Mouse (Mus musculus) kidney, adult 9 months (tissue): ENCODE data around the gene Ccdc170.
"Not testable (repeated sequence)": the region's sequence is repeated elsewhere in the genome, so short reads cannot be mapped to it uniquely, and the experiment has no call there.

Source experiments
- DNase-seq: peaks from one replicate; pipeline ENCODE4 v3.0.0; 2022

Ccdc170 gene

DNA sequence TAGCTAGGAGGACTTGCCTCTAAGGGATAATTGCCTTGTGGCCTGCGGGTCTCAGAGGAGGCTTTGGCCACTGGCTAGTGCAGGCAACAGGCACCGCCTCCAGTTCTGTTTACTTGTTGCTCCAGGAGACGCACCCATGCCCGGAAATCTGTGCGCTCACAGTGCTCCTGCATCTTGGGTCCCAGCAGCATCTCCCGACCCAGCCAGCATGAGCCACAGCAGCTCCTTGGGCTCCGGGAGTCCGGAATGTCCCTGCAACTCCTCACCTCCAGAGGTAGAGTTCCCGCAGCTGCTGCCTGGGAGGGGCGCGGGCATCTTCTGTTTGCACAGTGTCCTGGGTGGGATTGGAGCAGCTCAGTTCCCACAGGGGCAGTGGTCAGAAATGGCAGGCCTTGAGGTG lies at the start of gene Ccdc170:
TSS of gene Ccdc170 (plus strand) at position 148 of the 400 bp plus-strand sequence.
- DNase-seq: no peak

DNA sequence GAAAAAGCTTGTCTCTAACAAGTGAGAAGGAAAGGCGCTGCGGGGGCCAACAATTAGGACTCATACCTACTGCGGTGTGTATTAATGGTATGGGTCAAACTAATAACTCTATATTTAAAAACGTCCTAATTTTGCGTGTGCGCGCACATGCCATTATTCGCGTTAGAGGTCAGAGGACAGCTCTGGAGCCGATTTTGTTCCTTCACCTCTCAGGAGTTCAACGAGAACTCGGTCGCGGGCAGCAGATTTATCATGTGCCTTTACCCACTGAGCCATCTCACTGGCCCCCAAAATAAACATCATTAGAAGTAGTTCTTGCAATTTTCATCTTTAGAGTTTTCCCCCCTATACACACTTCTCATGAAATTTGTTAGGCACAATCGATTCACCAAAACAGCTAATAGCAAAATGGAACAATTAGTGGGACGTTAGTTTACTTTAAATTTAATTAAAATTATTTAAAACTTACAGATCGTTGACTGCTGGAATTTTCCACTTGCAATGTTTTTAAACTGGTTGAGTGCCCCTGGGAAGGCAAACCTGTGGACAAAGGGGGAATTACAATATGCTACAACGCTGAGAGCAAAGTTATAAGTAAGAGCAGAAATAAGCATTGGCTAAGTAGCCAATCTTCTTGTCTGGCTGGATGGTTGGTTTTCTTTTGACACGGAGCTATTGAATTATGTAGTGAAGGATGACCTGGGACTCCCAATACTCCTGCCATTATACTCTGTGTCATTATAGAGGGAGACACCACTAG lies 49.1 kb upstream of the Ccdc170 start:
- DNase-seq: peak; percentile 44

DNA sequence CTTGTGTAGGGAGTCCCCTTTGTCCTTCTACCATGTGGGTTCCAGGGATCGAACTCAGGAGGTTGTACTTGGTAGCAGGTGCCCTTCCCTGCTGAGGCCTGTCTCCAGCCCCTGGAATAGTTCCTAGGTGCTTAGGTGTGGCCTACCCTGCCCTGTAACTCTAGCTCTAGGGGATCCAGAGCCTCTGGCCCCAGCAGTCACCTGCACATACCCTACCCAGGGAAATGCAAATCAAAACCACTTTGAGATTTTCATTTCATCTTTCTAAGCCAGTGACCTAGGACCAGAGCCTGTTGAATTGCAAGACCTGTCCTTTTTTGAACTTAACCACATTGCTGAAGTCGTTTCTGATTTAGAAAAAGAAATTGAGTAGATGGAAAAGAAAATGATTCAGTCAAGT lies 48.4 kb upstream of the Ccdc170 start:
- not testable (repeated sequence) for DNase-seq

DNA sequence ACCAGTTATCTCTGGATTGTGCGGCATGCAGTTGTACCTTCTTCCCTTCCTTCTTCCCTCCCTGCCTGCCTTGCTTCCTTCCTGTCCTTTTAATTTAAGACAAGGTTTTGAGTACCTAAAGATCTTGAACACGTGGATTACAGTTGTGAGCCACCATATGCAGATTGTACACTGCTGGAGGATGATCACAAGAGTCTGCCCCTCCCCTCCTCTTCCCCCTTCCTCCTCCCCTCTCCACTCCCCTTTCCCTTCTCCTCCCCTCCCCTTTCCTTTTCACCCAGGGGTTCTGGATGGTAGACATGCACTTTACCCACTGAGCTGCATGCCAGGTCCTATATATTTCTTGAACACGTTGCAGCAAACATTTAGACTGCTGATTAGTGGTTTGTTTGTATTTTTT lies 46.9 kb upstream of the Ccdc170 start:
- no peak for DNase-seq

DNA sequence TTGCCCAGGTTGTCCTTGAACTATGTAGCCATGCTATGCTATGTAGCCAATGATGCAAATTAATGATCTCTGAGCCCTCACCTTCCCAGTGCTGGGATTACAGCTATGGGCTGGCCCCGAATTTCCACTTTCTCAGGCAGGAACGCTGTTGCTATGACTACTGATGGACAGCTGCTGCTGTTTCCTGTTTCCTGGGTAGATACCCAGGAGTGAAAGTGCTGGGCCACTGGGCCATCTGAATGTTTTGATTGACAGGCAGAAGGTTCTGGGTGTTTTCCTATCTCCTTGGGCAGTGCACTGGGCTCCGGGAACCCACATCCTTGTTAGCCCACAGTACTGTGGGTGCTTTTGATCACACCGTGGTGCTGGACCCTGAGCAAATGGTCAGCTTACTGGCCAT lies 25.9 kb upstream of the Ccdc170 start:
- DNase-seq: no peak

DNA sequence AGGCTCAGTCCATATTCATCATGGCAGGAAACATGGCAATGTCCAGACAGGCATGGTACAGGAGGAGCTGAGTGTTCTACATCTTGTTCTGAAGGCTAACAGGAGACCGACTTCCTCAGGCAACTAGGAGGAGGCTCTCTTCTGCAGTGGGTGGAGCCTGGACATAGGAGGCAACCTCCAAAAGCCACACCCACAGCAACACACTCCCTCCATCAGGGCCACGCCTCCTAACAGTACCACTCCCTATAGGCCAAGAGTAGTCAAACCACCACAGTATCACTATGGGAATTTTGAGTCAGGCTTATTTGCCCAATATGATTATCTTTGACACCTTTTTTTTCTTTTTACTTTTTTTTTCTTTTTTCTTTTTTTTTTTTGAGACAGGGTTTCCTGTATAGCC lies 22.1 kb upstream of the Ccdc170 start:
- no peak for DNase-seq

GRCm38 (mm10) chr10:4465799-4466198 lies 16.5 kb upstream of the Ccdc170 start:
- DNase-seq: no peak

GRCm38 (mm10) chr10:4469406-4469805 lies 12.9 kb upstream of the Ccdc170 start:
- DNase-seq: no peak

- DNase-seq: no peak
Observed at GRCm38 (mm10) chr10:4473591-4473993, 8.7 kb upstream of the Ccdc170 start.

DNA sequence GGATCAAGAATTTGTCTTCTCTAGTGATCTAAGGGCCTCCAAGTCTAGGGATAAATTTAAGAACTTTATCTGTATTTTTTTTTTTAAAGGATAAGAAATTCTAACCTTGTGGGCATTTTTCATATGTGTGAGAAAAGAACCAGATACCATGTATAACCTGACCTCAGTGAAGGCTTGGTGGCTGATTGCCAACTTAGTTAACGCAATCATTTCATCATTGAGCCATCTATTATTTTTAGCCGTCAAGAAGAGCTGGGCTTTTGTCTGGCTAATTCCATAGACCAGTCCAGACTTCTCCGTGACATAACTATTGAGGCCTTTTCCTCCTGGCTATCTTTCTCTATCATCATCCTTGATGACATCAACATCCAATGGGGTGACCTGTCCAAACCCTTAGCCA lies 6.9 kb upstream of the Ccdc170 start:
- DNase-seq: no peak

GRCm38 (mm10) chr10:4476604-4477003 lies 5.7 kb upstream of the Ccdc170 start:
- DNase-seq: no peak

- DNase-seq: no peak
Observed at GRCm38 (mm10) chr10:4480929-4481328, 1.4 kb upstream of the Ccdc170 start.

DNA sequence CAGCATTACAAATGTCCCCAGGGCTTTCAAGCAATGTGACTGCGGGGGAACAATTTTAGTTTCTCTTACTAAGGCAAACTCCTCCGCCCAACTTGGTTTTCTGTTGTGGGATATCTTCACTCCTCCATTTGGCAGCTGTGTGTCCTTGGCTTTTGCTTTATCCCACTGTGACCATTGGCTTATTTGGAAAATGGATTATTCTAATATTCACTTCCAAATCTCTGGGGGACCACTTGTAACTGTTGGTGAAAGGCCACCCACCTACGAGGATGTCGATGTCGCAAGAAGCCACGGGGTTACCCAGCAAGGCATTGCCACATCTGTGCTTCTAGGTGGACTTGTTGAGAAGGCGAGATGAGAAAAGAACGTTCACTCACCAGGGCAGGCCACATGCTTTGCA lies 607 bp upstream of the Ccdc170 start:
- no peak for DNase-seq

GRCm38 (mm10) chr10:4483848-4484247 lies 1.5 kb downstream of the Ccdc170 start:
- DNase-seq: no peak

DNA sequence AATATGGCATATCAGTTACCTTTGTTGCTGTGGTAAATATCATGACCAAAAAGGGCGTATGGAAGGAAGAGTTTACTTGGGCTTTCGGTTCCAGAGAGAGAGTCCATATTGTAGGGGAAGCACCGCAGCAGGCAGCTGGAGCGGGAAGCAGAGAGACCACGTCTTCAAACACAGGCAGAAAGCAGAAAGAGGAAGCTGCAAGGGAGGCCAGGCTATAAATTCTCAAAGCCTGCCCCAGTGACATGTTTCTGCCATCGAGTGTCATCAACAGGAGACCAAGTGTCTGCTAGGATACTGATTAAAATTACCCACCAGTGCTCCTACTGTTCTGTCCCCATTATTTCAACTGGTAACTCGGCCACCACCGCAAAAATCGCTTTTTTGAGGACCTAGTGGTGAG lies 2.7 kb downstream of the Ccdc170 start:
- DNase-seq: no peak

- no peak for DNase-seq
Observed at GRCm38 (mm10) chr10:4489865-4490264, 7.6 kb downstream of the Ccdc170 start.

- DNase-seq: no peak
Observed at GRCm38 (mm10) chr10:4491281-4491680, 9.0 kb downstream of the Ccdc170 start.

DNA sequence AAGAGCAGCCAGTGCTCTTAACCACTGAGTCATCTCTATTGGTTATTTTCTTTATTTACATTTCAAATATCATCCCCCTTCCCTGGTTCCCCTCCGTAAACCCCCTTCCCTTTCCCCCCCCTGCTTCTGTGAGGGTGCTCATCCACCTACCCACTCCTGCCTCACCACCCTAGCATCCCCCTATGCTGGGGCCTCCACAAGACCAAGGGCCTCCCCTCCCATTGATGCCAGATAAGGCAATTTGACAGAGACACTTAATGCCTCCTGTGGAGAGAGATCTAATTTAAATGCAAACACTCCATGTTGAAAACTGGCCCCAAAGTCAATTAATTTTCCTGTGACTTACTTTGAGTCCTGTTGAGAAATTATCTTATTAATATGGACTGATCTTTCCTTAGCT lies 9.7 kb downstream of the Ccdc170 start:
- DNase-seq: no peak

GRCm38 (mm10) chr10:4492909-4493308 lies 10.6 kb downstream of the Ccdc170 start:
- DNase-seq: no peak

DNA sequence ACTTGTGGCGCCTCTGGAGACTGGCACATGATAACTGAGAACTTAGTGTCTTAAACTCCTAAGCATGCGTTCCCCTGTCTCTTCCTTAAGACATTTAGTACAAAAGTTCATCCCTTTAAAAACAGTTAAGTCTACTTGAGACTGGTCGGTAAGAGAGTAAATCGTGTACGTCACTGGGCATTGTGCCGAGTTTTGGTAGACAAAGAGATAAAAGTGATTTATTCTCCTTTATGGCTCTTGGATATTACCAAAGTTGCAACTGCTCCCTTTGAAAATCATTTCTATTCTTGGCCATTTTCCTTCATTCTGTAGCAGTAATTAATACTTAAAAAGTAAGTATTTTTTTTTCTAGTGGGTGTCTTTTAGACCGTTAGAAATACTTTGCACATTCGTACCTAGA lies 20.9 kb downstream of the Ccdc170 start:
- no peak for DNase-seq

DNA sequence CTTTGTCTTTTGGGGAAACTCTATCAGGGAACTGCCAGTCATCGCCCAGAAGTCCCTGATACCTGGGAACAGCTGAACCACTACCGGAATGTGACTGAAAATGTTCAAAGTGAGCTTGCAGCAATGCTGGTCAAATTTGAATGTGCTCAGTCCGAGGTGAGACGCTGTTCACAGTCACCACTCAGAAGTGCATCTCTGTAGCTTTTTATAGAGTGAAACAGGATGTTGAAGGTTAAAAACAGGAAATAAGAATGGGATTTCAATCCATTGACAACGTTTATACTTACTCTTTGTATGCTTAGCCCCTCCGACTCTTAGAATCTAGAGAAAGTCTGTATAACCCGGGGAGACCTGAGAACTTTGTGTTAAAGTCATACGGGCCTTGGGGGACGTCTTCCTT lies 30.4 kb downstream of the Ccdc170 start:
- no peak for DNase-seq

DNA sequence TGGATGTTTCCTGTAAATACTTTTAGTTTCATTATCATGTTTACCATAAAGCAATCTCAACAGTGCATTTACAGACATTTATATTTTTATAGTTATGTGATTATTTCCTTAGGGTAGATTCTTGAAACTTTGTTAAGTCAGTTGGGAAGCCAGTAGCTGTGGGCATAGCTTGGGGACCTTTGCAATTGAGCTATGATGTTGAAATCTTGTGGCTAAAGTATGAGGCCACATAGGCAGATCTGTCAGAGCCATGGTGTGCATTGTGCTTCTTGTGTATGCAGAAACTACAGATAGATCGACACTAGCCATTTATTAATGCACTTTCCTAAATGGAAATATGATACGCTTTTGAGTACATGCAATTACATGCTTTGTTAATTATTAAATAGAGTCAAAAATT lies 35.3 kb downstream of the Ccdc170 start:
- no peak for DNase-seq

DNA sequence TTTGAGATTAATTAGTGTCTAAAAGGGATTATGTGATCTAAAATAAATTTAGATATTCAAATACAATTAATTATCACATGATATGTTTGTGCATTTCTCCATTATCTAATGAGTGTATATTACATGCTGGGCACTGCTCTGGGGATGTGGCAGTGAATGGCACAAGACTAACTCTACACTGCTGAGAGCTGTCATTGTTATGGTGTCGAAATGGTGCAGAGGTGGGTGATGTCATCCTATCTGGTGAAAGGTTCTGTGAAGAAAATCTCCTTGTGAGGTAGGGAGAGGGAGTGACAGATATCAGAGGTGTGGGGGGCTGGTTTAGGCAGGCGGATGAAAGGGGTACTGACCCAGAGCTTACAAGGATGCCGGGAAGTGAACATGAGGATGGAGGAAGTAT lies 37.3 kb downstream of the Ccdc170 start:
- DNase-seq: no peak

- DNase-seq: no peak
Observed at GRCm38 (mm10) chr10:4520394-4521102, 38.2 kb downstream of the Ccdc170 start.

- no peak for DNase-seq
Observed at GRCm38 (mm10) chr10:4522116-4522515, 39.8 kb downstream of the Ccdc170 start.
